Mouse (Mus musculus) common myeloid progenitor, adult 5-6 weeks (primary cell): Measurements from ENCODE around the gene H2al1b. TPM values are rescaled to one million over a fixed set of nuclear protein-coding genes. Genes with fewer than 3 reads are reported as not detected.
A peak's percentile ranks its signal among the peaks of the same experiment; 100 is the strongest.
"Not testable (repeated sequence)": the region's sequence is repeated elsewhere in the genome, so short reads cannot be mapped to it uniquely, and the experiment has no call there.

ENCODE experiments used
- ATAC-seq: replicated peaks from 2 replicates; pipeline ENCODE4 v1.8.0; 2016; ENCODE audit warnings: low read depth, mild to moderate bottlenecking, moderate TSS enrichment, inconsistent platforms; ENCODE audit not compliant: poor library complexity, severe bottlenecking
- total RNA-seq: library from RNA; stranded (forward); fragments of 200-1000, 187-1606 nt; gene quantifications from 2 replicates; pipeline ENCODE4 v1.2.3, GENCODE M21; 2017

Gene H2al1b
- not detected in 2 replicates for total RNA-seq

DNA sequence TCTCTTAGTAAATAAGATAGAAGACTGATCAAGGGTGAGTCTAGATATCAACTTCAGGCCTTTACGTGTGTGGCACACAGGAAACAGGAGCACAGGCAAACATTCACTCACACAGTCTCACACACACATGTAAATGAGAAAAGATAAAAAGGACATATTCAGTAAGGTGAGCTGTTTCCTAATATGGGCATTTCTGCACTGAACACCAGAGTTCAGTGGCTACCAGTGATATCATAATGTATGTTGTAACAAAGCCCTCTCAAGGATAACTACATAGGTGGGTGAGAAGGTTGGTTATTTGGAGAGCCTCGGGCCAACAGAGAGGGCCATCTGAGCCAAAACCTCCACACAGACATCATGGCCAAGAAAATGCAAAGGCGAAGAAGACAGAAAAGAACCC, at the start of gene H2al1b:
H2al1b (plus strand) TSS at position 301 of the 400 bp plus-strand sequence.
- not testable (repeated sequence) for ATAC-seq

DNA sequence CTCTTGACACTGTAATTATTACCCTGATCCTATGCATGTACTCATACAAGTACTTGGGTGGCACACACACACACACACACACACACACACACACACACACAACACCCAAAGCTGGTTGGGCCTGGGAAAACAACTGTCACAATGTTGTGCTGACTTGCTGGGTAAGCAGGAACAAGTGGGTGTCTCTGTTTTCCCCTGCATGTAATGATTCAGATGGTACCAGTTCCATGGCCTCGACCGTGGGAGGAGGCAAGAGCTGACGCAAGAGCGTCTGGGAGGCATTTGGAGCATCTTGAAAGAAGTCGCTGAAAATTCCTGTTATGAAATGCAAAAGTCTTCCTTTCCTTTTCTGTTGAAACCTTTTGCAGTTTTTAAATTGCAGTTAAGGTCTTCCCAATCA, 48.2 kb upstream of the H2al1b start:
- no peak for ATAC-seq

DNA sequence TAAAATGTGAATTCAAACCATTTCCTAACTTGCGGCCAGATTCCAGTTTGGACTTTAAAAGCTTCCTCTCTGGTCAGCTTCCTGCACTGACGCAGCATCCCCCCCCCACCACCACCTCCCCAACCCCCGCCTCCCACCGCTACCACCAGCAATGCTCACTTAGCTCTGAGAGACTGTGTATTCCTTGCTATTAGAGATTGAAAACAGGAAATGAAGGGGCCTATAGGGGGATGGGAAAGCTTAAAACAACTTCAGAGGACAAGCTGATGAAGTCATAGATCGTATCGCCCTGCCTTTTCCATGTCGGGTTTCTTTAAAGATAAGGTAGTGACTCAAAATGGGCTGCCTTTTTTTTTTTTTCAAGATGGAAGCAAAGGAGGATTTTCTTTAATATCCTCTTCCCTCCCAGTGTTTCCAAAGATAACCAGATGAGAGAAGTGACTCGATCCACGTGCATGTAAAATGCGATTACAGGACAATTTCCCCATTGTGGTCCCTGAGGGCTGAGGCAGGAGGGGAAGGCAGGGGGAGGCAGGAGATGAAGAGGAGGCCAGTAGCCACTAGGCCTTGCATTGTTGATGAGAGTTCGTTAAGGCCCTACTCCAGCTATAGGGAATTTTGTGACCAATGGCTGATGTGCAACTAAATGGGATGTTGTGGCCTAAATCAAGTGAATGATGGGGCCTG, 47.6 kb upstream of the H2al1b start:
- peak; percentile 83 for ATAC-seq

DNA sequence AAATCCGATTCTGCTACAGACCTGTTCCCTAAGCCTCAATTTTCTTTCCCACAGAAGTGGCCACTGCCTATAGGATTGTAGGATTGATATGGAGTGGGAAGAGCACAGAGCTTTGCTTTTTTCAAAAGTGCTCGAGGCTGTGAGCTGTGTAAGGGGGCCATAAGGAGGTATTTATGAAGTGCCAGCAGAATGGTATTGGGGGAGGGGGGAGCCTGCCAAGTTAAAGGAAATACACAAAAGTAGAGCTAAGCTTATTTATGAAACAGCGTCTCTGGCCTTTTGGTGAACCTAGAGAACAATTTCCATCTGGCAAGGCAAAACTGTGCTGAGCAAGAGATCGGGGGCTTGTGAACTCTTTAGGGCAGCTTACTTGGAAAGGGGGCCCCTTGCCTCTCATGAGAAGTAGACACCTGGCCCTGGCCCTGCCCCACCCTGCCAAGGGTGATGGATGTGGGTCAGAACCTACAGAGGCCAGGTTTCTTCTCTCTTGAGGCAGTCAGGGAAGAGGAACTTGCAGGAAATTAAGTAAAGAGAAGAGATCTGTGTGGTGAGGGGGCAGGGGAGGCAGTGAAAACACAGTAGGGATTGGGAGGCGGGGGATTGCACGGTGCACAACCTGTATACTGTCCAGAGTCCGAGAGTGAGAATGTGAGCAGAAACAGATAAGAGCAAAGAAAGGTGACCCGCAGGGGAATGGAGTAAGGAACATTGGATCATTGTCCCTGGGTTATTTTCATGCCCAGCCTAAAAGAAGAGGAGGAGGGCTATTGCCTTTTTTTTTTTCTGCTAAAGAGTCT, 46.5 kb upstream of the H2al1b start:
- no peak for ATAC-seq

DNA sequence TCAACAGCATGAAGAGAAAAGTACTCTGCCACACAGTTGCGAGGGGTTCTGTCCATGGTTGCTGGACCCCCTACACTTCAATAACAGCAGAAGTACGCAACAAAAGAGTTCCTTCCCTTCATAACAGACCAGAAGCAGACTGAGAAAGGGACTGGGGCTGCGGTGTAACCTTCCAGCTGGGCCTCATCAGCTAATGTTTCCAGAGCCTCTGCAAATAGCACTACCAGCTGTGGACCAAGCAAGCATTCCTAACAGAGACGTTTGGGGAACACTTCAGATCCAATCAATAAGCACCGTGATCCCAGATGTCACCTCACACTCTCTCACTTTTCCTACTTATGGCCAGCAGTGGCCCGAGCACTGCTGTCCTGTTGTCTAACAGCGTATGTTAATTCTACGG, 37.3 kb upstream of the H2al1b start:
- ATAC-seq = no peak

DNA sequence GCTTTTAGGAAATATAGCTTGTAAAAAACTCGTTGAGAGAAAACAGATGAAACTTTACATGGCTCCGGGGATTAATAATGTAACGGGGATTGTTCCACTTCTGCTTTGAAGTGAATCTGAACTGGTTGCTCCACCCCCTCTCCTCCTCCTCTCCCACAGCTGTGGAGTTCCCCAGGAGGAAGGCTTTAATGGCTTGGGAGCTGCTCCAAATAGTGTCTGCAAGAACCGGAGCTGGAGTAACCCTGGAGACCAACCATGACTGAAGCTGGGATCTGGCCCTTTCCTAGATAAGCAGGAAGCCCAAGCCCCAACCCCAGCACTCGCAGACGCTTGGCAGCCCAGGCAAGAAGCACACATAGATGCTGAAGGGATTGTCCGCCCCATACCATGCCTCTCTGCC, 34.4 kb upstream of the H2al1b start:
- ATAC-seq = no peak

DNA sequence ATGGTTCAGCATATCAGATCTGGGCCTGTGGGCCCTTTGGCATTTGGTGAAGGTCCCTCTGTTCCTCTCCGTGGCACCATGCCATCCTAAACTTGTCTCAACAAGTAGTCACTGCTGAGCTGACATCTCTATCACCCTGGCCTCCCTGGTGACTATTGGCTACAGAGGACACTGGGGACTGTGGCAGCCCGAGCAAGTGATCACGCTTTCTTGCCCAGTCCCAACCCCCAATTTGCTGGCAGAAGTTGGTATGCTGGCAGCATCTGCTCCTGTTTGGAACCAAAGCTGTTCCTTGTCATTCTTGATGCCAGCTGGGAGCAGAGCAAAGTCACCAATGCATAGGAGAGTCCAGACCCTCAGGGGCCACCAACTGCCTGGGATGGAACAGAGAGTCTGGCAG, 33.2 kb upstream of the H2al1b start:
- no peak for ATAC-seq

DNA sequence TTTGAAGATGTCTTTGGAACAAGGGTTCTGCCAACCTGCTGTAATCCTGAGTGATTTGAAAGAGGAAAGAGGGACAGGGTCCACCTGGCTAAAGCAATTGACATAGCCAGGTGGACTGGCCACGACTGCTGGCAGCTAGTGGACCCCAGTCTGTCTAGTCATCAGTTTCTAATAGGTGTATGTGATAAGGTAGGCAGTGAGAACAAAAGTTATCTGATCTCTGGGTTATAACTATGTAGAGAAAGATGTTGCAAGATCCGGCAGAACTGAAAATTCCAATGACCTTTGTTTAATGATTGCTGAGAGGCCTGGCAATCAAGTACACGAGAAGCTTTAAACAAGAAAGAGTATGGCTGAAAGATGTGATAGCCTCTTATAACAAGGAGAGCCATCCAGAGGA, 29.0 kb upstream of the H2al1b start:
- ATAC-seq = no peak

DNA sequence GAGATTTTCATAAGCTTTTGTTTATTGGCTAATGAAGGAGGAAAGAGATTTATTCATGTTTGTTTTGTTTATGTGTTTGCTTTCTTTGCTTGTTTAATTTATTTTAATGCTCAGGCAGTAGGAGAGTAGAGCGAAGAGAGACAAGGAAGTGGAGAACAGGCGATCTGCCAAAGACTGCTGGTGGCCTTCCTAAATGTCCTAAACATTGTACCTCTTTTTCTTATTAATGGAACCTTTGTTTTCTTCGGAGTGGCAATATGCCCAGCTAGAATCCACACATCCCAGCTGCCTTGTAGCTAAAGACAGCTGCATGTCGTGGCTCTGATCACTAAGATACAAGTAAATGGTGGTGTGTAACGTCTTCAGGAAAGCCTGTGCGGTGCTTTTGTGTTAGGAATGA, 25.1 kb upstream of the H2al1b start:
- no peak for ATAC-seq

DNA sequence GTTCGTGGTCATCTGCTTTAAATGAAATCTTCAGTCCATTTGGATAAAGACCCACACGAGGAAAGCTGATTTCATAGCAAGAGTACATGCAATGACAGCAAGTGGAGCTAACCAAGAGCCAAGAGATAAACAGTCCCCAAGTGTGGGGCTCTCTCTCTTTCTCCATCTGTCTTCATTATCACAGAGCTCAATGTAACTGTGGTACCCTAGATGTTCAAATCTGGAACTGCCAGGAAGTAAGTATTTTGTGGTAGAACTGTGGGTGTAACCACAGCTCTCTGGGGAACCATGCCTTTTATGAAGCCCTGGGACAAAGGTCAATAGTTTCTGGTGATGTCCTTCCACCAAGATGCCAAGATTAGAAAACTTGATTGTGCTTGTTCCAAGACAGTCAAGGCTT, 21.5 kb upstream of the H2al1b start:
- ATAC-seq = peak; percentile 62

DNA sequence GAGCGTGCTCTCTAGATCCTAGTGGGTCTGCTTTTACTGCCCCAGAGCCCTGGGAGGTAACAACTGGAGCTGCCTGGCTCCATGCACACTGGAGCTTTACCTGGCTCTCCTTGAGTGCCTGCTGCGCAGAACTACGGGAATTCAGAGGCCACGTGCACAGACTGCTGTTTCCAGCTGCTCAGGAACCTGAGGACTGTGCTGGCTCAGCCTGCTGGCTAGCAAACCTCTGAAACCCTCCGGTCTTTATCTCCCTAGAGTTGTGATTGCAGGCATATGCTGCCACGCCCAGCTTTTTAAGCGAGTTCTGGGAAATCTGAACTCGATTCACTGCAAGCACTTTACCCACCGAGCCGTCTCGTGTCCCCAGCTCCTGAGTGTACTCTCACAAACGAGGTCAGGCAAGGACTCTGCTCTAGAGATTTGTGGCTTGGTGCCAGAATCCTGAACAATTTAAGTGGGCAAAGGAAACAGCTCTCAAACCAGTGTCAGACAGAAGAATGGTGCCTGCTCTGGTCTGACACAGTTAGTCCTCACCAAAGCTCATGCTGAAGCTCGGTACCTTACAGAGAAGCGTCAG, 13.8 kb upstream of the H2al1b start:
- ATAC-seq = no peak

DNA sequence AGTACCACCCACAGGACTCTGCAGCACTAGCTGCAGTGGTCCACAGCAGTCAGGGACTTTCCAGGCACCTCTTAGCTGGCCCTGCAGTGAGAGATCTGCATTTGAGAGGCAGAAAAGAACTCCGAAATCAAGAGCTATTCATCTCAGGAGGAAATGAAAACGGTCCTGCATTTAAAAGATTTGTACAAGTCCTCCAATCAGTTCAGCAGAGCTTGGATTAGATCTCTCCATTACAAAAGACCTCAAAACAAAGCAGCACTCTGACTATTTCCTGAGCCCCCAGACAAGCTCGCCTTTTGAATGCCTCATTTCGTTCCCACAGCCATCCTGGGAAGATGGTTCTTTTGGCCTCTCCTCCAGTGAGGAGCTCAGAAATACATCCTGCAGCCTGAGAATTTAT, 13.0 kb upstream of the H2al1b start:
- ATAC-seq = no peak

DNA sequence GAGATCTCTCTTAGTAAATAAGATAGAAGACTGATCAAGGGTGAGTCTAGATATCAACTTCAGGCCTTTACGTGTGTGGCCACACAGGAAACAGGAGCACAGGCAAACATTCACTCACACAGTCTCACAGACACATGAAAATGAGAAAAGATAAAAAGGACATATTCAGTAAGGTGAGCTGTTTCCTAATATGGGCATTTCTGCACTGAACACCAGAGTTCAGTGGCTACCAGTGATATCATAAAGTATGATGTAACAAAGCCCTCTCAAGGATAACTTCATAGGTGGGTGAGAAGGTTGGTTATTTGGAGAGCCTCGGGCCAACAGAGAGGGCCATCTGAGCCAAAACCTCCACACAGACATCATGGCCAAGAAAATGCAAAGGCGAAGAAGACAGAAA, 3.3 kb upstream of the H2al1b start, which contains the start of gene H2al1a:
H2al1a (plus strand) TSS at position 301 of the 400 bp plus-strand sequence.
- not testable (repeated sequence) for ATAC-seq

DNA sequence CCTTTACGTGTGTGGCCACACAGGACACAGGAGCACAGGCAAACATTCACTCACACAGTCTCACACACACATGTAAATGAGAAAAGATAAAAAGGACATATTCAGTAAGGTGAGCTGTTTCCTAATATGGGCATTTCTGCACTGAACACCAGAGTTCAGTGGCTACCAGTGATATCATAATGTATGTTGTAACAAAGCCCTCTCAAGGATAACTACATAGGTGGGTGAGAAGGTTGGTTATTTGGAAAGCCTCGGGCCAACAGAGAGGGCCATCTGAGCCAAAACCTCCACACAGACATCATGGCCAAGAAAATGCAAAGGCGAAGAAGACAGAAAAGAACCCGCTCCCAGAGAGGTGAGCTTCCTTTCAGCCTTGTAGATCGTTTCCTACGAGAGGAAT, 3.1 kb downstream of the H2al1b start, which contains the start of gene H2al1c:
H2al1c (plus strand) TSS at position 301 of the 400 bp plus-strand sequence.
- not testable (repeated sequence) for ATAC-seq

DNA sequence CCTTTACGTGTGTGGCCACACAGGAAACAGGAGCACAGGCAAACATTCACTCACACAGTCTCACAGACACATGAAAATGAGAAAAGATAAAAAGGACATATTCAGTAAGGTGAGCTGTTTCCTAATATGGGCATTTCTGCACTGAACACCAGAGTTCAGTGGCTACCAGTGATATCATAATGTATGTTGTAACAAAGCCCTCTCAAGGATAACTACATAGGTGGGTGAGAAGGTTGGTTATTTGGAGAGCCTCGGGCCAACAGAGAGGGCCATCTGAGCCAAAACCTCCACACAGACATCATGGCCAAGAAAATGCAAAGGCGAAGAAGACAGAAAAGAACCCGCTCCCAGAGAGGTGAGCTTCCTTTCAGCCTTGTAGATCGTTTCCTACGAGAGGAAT, 6.3 kb downstream of the H2al1b start, which contains the start of gene H2al1d:
H2al1d (plus strand) TSS at position 301 of the 400 bp plus-strand sequence.
- ATAC-seq = not testable (repeated sequence)

DNA sequence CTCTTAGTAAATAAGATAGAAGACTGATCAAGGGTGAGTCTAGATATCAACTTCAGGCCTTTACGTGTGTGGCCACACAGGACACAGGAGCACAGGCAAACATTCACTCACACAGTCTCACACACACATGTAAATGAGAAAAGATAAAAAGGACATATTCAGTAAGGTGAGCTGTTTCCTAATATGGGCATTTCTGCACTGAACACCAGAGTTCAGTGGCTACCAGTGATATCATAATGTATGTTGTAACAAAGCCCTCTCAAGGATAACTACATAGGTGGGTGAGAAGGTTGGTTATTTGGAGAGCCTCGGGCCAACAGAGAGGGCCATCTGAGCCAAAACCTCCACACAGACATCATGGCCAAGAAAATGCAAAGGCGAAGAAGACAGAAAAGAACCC, 9.4 kb downstream of the H2al1b start, which contains the start of gene H2al1e:
H2al1e (plus strand) TSS at position 301 of the 400 bp plus-strand sequence.
- not testable (repeated sequence) for ATAC-seq

DNA sequence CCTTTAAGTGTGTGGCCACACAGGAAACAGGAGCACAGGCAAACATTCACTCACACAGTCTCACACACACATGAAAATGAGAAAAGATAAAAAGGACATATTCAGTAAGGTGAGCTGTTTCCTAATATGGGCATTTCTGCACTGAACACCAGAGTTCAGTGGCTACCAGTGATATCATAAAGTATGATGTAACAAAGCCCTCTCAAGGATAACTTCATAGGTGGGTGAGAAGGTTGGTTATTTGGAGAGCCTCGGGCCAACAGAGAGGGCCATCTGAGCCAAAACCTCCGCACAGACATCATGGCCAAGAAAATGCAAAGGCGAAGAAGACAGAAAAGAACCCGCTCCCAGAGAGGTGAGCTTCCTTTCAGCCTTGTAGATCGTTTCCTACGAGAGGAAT, 12.6 kb downstream of the H2al1b start, which contains the start of gene H2al1f:
H2al1f (plus strand) TSS at position 301 of the 400 bp plus-strand sequence.
- not testable (repeated sequence) for ATAC-seq

DNA sequence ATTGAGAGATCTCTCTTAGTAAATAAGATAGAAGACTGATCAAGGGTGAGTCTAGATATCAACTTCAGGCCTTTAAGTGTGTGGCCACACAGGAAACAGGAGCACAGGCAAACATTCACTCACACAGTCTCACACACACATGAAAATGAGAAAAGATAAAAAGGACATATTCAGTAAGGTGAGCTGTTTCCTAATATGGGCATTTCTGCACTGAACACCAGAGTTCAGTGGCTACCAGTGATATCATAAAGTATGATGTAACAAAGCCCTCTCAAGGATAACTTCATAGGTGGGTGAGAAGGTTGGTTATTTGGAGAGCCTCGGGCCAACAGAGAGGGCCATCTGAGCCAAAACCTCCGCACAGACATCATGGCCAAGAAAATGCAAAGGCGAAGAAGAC, 15.7 kb downstream of the H2al1b start, which contains the start of gene H2al1g:
H2al1g (plus strand) TSS at position 301 of the 400 bp plus-strand sequence.
- not testable (repeated sequence) for ATAC-seq

DNA sequence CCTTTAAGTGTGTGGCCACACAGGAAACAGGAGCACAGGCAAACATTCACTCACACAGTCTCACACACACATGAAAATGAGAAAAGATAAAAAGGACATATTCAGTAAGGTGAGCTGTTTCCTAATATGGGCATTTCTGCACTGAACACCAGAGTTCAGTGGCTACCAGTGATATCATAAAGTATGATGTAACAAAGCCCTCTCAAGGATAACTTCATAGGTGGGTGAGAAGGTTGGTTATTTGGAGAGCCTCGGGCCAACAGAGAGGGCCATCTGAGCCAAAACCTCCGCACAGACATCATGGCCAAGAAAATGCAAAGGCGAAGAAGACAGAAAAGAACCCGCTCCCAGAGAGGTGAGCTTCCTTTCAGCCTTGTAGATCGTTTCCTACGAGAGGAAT, 19.0 kb downstream of the H2al1b start, which contains the start of gene H2al1h:
H2al1h (plus strand) TSS at position 301 of the 400 bp plus-strand sequence.
- ATAC-seq = not testable (repeated sequence)

DNA sequence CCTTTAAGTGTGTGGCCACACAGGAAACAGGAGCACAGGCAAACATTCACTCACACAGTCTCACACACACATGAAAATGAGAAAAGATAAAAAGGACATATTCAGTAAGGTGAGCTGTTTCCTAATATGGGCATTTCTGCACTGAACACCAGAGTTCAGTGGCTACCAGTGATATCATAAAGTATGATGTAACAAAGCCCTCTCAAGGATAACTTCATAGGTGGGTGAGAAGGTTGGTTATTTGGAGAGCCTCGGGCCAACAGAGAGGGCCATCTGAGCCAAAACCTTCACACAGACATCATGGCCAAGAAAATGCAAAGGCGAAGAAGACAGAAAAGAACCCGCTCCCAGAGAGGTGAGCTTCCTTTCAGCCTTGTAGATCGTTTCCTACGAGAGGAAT, 22.1 kb downstream of the H2al1b start, which contains the start of gene H2al1i:
H2al1i (plus strand) TSS at position 301 of the 400 bp plus-strand sequence.
- ATAC-seq = not testable (repeated sequence)
